Mouse (Mus musculus): ENCODE measurements around the gene Oxct2b. TPM values are rescaled to one million over a fixed set of nuclear protein-coding genes. Genes with fewer than 3 reads are reported as not detected.
"Not testable (repeated sequence)": the region's sequence is repeated elsewhere in the genome, so short reads cannot be mapped to it uniquely, and the experiment has no call there.

The Oxct2b gene
- polyA plus RNA-seq, 1 experiment from 2014 or later: not detected

GRCm38 (mm10) chr4:123116640-123117039 lies 574 bp downstream of the Oxct2b start:
- not testable (repeated sequence) for ATAC-seq (ENCODE audit: insufficient number of reproducible peaks, insufficient read depth, low FRiP score, low TSS enrichment, low read depth)
- 11% methylated on average over 33 of the region's 42 CpGs for WGBS

GRCm38 (mm10) chr4:123121286-123121685 lies 5.2 kb downstream of the Oxct2b start:
- ATAC-seq (ENCODE audit: insufficient number of reproducible peaks, insufficient read depth, low FRiP score, low TSS enrichment, low read depth): no peak
- Histone ChIP-seq H3K4me3 (replicated peaks) (no peak overlapping the region), H3K36me3 (peaks cover 22% of the 10 kb centered on the region), H3K4me2 (no peak overlapping the region), H3K4me1 (replicated peaks) (no peaks in the 10 kb centered on the region), H3K27ac (no peak overlapping the region), H3K9me3 (no peaks in the 10 kb centered on the region), H3K9ac (replicated peaks) (no peak overlapping the region), H3K27me3 (peaks cover 13% of the 10 kb centered on the region)
- WGBS: 81% methylated on average over 2 of the region's 2 CpGs

More at GRCm38 (mm10) chr4:123116640-123117039, 574 bp downstream of the Oxct2b start:
- peak overlapping the region; percentile 59 for H3K4me2 ChIP-seq
- H3K4me3 ChIP-seq (replicated peaks): peak overlapping the region; percentile 38
- H3K27ac ChIP-seq; H3K9me3 ChIP-seq; H3K4me1 ChIP-seq (replicated peaks); H3K36me3 ChIP-seq; H3K9ac ChIP-seq (replicated peaks): not testable (repeated sequence)
- H3K27me3 ChIP-seq: peaks cover 34% of the 10 kb centered on the region

GRCm38 (mm10) chr4:123126626-123127025 lies 10.6 kb downstream of the Oxct2b start:
- Histone ChIP-seq H3K36me3 (peaks cover 71% of the 10 kb centered on the region), H3K27ac (no peak overlapping the region), H3K4me2 (no peak overlapping the region), H3K9ac (replicated peaks) (no peak overlapping the region), H3K4me3 (replicated peaks) (no peak overlapping the region), H3K4me1 (replicated peaks) (no peaks in the 10 kb centered on the region), H3K27me3 (no peaks in the 10 kb centered on the region), H3K9me3 (no peaks in the 10 kb centered on the region)
- WGBS: 96% methylated on average over 7 of the region's 7 CpGs
- ATAC-seq (ENCODE audit: insufficient number of reproducible peaks, insufficient read depth, low FRiP score, low TSS enrichment, low read depth): no peak

- H3K27me3 ChIP-seq: no peaks in the 10 kb centered on the region
- ATAC-seq (ENCODE audit: insufficient number of reproducible peaks, insufficient read depth, low FRiP score, low TSS enrichment, low read depth): no peak
- 90% methylated on average over 4 of the region's 4 CpGs for WGBS
- no peaks in the 10 kb centered on the region for H3K4me1 ChIP-seq (replicated peaks)
- no peak overlapping the region for H3K4me2 ChIP-seq
- H3K4me3 ChIP-seq (replicated peaks): no peak overlapping the region
- H3K27ac ChIP-seq: no peak overlapping the region
- H3K9me3 ChIP-seq: no peaks in the 10 kb centered on the region
- H3K9ac ChIP-seq (replicated peaks): no peak overlapping the region
- peaks cover 75% of the 10 kb centered on the region for H3K36me3 ChIP-seq
Observed at GRCm38 (mm10) chr4:123127051-123127450, 11.0 kb downstream of the Oxct2b start.

GRCm38 (mm10) chr4:123137551-123137950 lies 21.5 kb downstream of the Oxct2b start:
- Histone ChIP-seq H3K9me3 (no peaks in the 10 kb centered on the region), H3K4me1 (replicated peaks) (peaks cover 17% of the 10 kb centered on the region), H3K27ac (no peak overlapping the region), H3K9ac (replicated peaks) (no peak overlapping the region), H3K27me3 (no peaks in the 10 kb centered on the region), H3K4me3 (replicated peaks) (no peak overlapping the region), H3K4me2 (peak overlapping the region; percentile 10; the same call in 1 of the 2 replicates), H3K36me3 (peaks cover 45% of the 10 kb centered on the region)
- ATAC-seq (ENCODE audit: insufficient number of reproducible peaks, insufficient read depth, low FRiP score, low TSS enrichment, low read depth): no peak
- 87% methylated on average over 3 of the region's 3 CpGs for WGBS

- peak within 1 kb of the TSS; percentile 68 for H3K4me3 ChIP-seq (replicated peaks)
- H3K36me3 ChIP-seq: peaks cover 27% of the 10 kb centered on the region
- H3K4me2 ChIP-seq: peak within 1 kb of the TSS; percentile 83
- no peaks in the 10 kb centered on the region for H3K9me3 ChIP-seq
- H3K4me1 ChIP-seq (replicated peaks): peaks cover 17% of the 10 kb centered on the region
- WGBS: under 1% methylated on average over 34 of the region's 34 CpGs
- H3K27me3 ChIP-seq: no peaks in the 10 kb centered on the region
- peak; percentile 96 for ATAC-seq (ENCODE audit: insufficient number of reproducible peaks, insufficient read depth, low FRiP score, low TSS enrichment, low read depth)
- H3K27ac ChIP-seq: peak within 1 kb of the TSS; percentile 91
- peak within 1 kb of the TSS; percentile 67 for H3K9ac ChIP-seq (replicated peaks)
Observed at GRCm38 (mm10) chr4:123139513-123140154, 23.6 kb downstream of the Oxct2b start, which contains the start of gene Ppie. TSS of gene Ppie (minus strand) at chr4:123139951.

GRCm38 (mm10) chr4:123147446-123148150 lies 31.5 kb downstream of the Oxct2b start:
- no peak for ATAC-seq (ENCODE audit: insufficient number of reproducible peaks, insufficient read depth, low FRiP score, low TSS enrichment, low read depth)
- Histone ChIP-seq H3K9me3 (no peaks in the 10 kb centered on the region), H3K4me1 (replicated peaks) (no peaks in the 10 kb centered on the region), H3K36me3 (no peaks in the 10 kb centered on the region), H3K4me3 (replicated peaks) (no peak overlapping the region), H3K27me3 (peaks cover 14% of the 10 kb centered on the region), H3K4me2 (no peak overlapping the region), H3K27ac (no peak overlapping the region), H3K9ac (replicated peaks) (no peak overlapping the region)
- 79% methylated on average over 5 of the region's 5 CpGs for WGBS

GRCm38 (mm10) chr4:123152003-123152402 lies 35.9 kb downstream of the Oxct2b start:
- no peak overlapping the region for H3K9ac ChIP-seq (replicated peaks)
- no peaks in the 10 kb centered on the region for H3K9me3 ChIP-seq
- no peaks in the 10 kb centered on the region for H3K36me3 ChIP-seq
- no peaks in the 10 kb centered on the region for H3K4me1 ChIP-seq (replicated peaks)
- WGBS: 76% methylated on average over 4 of the region's 4 CpGs
- no peak overlapping the region for H3K27ac ChIP-seq
- H3K27me3 ChIP-seq: 0 out of 2 replicates have a peak, but pooled peaks cover under 1% of the 10 kb centered on the region
- no peak overlapping the region for H3K4me2 ChIP-seq
- ATAC-seq (ENCODE audit: insufficient number of reproducible peaks, insufficient read depth, low FRiP score, low TSS enrichment, low read depth): no peak
- no peak overlapping the region for H3K4me3 ChIP-seq (replicated peaks)

GRCm38 (mm10) chr4:123152976-123153375 lies 36.9 kb downstream of the Oxct2b start:
- Histone ChIP-seq H3K4me1 (replicated peaks) (no peaks in the 10 kb centered on the region), H3K9ac (replicated peaks) (no peak overlapping the region), H3K4me2 (no peak overlapping the region), H3K9me3 (no peaks in the 10 kb centered on the region), H3K4me3 (replicated peaks) (no peak overlapping the region), H3K27me3 (no peaks in the 10 kb centered on the region), H3K27ac (no peak overlapping the region), H3K36me3 (no peaks in the 10 kb centered on the region)
- WGBS: 57% methylated on average over 5 of the region's 5 CpGs
- ATAC-seq (ENCODE audit: insufficient number of reproducible peaks, insufficient read depth, low FRiP score, low TSS enrichment, low read depth): no peak

- no peaks in the 10 kb centered on the region for H3K9me3 ChIP-seq
- H3K9ac ChIP-seq (replicated peaks): no peak overlapping the region
- no peak overlapping the region for H3K4me3 ChIP-seq (replicated peaks)
- no peaks in the 10 kb centered on the region for H3K4me1 ChIP-seq (replicated peaks)
- WGBS: 28% methylated on average over 4 of the region's 4 CpGs
- no peak overlapping the region for H3K27ac ChIP-seq
- no peak for ATAC-seq (ENCODE audit: insufficient number of reproducible peaks, insufficient read depth, low FRiP score, low TSS enrichment, low read depth)
- H3K36me3 ChIP-seq: no peaks in the 10 kb centered on the region
- H3K27me3 ChIP-seq: no peaks in the 10 kb centered on the region
- H3K4me2 ChIP-seq: no peak overlapping the region
Observed at GRCm38 (mm10) chr4:123155004-123155403, 38.9 kb downstream of the Oxct2b start.

GRCm38 (mm10) chr4:123155427-123155826 lies 39.4 kb downstream of the Oxct2b start:
- Histone ChIP-seq H3K27ac (no peak overlapping the region), H3K9ac (replicated peaks) (no peak overlapping the region), H3K4me1 (replicated peaks) (no peaks in the 10 kb centered on the region), H3K27me3 (no peaks in the 10 kb centered on the region), H3K36me3 (no peaks in the 10 kb centered on the region), H3K4me3 (replicated peaks) (no peak overlapping the region), H3K9me3 (no peaks in the 10 kb centered on the region), H3K4me2 (no peak overlapping the region)
- WGBS: 63% methylated on average over 2 of the region's 2 CpGs
- no peak for ATAC-seq (ENCODE audit: insufficient number of reproducible peaks, insufficient read depth, low FRiP score, low TSS enrichment, low read depth)
